Mouse (Mus musculus): ENCODE measurements at regions not wholly inside any gene's neighbourhood (a gene's known extent, or its start where the extent isn't known, plus 50 kb on each side); places are given as distances from the start of the nearest gene placed in this dataset.

DNA sequence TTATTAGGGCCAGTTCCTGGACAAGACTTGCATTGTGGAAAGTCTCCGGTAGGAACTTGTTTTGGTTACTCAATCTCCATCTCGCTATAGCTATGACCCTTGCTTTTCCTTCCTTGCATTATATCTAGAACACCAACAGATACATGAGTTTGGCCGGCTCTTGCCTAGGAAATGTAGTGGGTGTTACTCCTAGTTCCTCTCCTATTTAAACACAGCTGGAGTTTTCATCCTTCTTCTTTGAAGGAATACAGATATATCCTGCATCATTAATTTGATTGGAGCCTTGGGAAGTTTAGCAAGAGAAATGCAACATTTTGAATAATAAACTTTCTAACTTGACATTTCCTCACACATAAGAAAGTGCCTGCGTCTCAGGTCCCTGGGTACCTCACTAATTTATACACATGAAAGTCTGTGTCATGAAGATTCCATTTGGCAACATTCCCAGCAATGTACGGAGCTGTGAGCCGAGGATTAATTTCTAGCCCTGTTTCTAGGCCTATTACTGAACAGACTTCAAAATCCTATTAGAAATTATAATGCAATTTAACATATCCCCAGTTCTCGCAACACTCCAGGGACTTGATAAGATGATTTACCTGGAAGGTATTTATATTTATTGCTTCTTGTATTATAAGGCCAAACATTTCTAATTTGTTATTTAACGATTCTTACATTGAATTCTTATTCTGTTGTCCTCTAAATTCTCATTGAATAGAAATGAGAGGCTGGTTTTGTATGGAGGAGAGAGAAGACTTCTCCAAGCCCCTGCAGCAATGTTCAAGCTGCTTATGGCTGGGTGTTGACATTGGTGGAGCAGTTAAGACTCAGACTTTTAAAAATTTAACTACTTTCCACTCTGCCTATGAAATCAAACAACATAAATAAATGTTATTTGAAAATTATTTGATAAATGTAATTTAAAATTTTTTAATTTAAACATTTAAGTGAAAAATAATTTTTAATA, 62.3 kb downstream of the Sntn start:
- DNase-seq, result peak in 1 of 2 experiments; percentile 1

Data from cerebellum, postnatal 14 days (tissue).